Mouse (Mus musculus) embryonic facial prominence, embryonic 11.5 days (tissue): Measurements from ENCODE around the gene Gabarapl2. TPM values are rescaled to one million over a fixed set of nuclear protein-coding genes. Genes with fewer than 3 reads are reported as not detected.

Experiments
- ATAC-seq: fragments of 200-750 bp; cut with Nextera tagmentation; replicated peaks from 2 replicates; pipeline ENCODE4 v1.8.0; 2017; ENCODE audit warnings: low read depth; ENCODE audit not compliant: insufficient number of reproducible peaks, low FRiP score, low TSS enrichment
- DNase-seq: peaks from one replicate; pipeline ENCODE4 v3.0.0-alpha.2; 2015; ENCODE audit warnings: low spot score
- H3K27ac ChIP-seq: fragments of 300-500 bp; sonication (generic); replicated peaks from 2 replicates; pipeline ENCODE4 v1.5.1; 2014; ENCODE audit warnings: mild to moderate bottlenecking, low read depth, low read length, control low read depth
- H3K27me3 ChIP-seq: fragments of 300-500 bp; sonication (generic); 2 replicates; pipeline ENCODE4 v1.6.1; 2014; ENCODE audit warnings: mild to moderate bottlenecking, low read length, moderate library complexity, mixed read lengths; ENCODE audit not compliant: control insufficient read depth, insufficient read depth
- H3K36me3 ChIP-seq: fragments of 300-500 bp; sonication (generic); replicated peaks from 2 replicates; pipeline ENCODE4 v1.6.1; 2014; ENCODE audit warnings: low read depth, mild to moderate bottlenecking, low read length, moderate library complexity, mixed read lengths; ENCODE audit not compliant: control insufficient read depth, insufficient read depth
- H3K4me1 ChIP-seq: fragments of 300-500 bp; sonication (generic); 2 replicates; pipeline ENCODE4 v1.6.1; 2014; ENCODE audit warnings: low read length, mixed read lengths; ENCODE audit not compliant: control insufficient read depth, insufficient read depth
- H3K4me2 ChIP-seq: fragments of 300-500 bp; sonication (generic); 2 replicates; pipeline ENCODE4 v1.6.1; 2014; ENCODE audit warnings: low read depth, mild to moderate bottlenecking, control low read depth, low read length, moderate library complexity
- H3K4me3 ChIP-seq: fragments of 300-500 bp; sonication (generic); 2 replicates; pipeline ENCODE4 v1.5.1; 2014; ENCODE audit warnings: low read depth, low read length, control low read depth
- H3K9ac ChIP-seq: fragments of 300-500 bp; sonication (generic); replicated peaks from 2 replicates; pipeline ENCODE4 v1.6.1; 2014; ENCODE audit warnings: mild to moderate bottlenecking, control low read depth, low read length
- H3K9me3 ChIP-seq: fragments of 300-500 bp; sonication (generic); replicated peaks from 2 replicates; pipeline ENCODE4 v1.6.1; 2016; ENCODE audit warnings: mild to moderate bottlenecking, low read length, inconsistent platforms, mixed read lengths; ENCODE audit not compliant: control insufficient read depth
- WGBS: fragments of 180-500 bp; shearing (Covaris S2); extraction: QIAGEN DNeasy Blood & Tissue Kit; methylation state at CpG from one replicate; pipeline ENCODE4 v1.1.7; 2014; 5-methylcytosine and 5-hydroxymethylcytosine counted together
- polyA plus RNA-seq: library from polyadenylated mRNA; unstranded; fragments of >200 nt; fragmentation: Nextera tagmentation; extraction: Ambion mirVana; gene quantifications from 2 replicates; pipeline ENCODE4 v1.2.1, GENCODE M21; 2014

The Gabarapl2 gene
- polyA plus RNA-seq, 1 experiment from 2014 or later: 222 TPM

GRCm38 (mm10) chr8:111954844-111955594 lies 14.5 kb downstream of the Gabarapl2 start:
- DNase-seq: no peak
- Histone ChIP-seq H3K9me3 (no peaks in the 10 kb centered on the region), H3K4me2 (no peak overlapping the region), H3K9ac (no peak overlapping the region), H3K27me3 (no peaks in the 10 kb centered on the region), H3K4me3 (no peak overlapping the region), H3K27ac (no peak overlapping the region), H3K36me3 (no peaks in the 10 kb centered on the region; the same call in 1 of the 2 replicates), H3K4me1 (no peaks in the 10 kb centered on the region)
- 89% methylated on average over 4 of the region's 4 CpGs for WGBS
- no peak for ATAC-seq

GRCm38 (mm10) chr8:111955879-111956278 lies 15.4 kb downstream of the Gabarapl2 start:
- ATAC-seq (no peak), DNase-seq (no peak)
- Histone ChIP-seq H3K4me2 (no peak overlapping the region), H3K4me1 (no peaks in the 10 kb centered on the region), H3K27me3 (no peaks in the 10 kb centered on the region), H3K27ac (no peak overlapping the region), H3K9me3 (no peaks in the 10 kb centered on the region), H3K9ac (no peak overlapping the region), H3K4me3 (no peak overlapping the region), H3K36me3 (no peaks in the 10 kb centered on the region; the same call in 1 of the 2 replicates)
- WGBS: 89% methylated on average over 5 of the region's 5 CpGs

GRCm38 (mm10) chr8:111957231-111957630 lies 16.7 kb downstream of the Gabarapl2 start:
- Histone ChIP-seq H3K9me3 (no peaks in the 10 kb centered on the region), H3K4me3 (no peak overlapping the region), H3K9ac (no peak overlapping the region), H3K4me1 (no peaks in the 10 kb centered on the region), H3K27ac (no peak overlapping the region), H3K36me3 (no peaks in the 10 kb centered on the region; the same call in 1 of the 2 replicates), H3K4me2 (no peak overlapping the region), H3K27me3 (no peaks in the 10 kb centered on the region)
- WGBS: 89% methylated on average over 2 of the region's 2 CpGs
- no peak for ATAC-seq
- DNase-seq: no peak

- Histone ChIP-seq H3K27me3 (no peaks in the 10 kb centered on the region), H3K27ac (no peak overlapping the region), H3K4me1 (no peaks in the 10 kb centered on the region), H3K9ac (no peak overlapping the region), H3K9me3 (no peaks in the 10 kb centered on the region), H3K36me3 (no peaks in the 10 kb centered on the region; the same call in 1 of the 2 replicates), H3K4me3 (no peak overlapping the region), H3K4me2 (no peak overlapping the region)
- 72% methylated on average over 15 of the region's 15 CpGs for WGBS
- ATAC-seq: no peak
- no peak for DNase-seq
Observed at GRCm38 (mm10) chr8:111960591-111961321, 20.3 kb downstream of the Gabarapl2 start.

GRCm38 (mm10) chr8:111961330-111961729 lies 20.8 kb downstream of the Gabarapl2 start:
- Histone ChIP-seq H3K36me3 (no peaks in the 10 kb centered on the region; the same call in 1 of the 2 replicates), H3K27me3 (no peaks in the 10 kb centered on the region), H3K4me3 (no peak overlapping the region), H3K9me3 (no peaks in the 10 kb centered on the region), H3K4me1 (no peaks in the 10 kb centered on the region), H3K9ac (no peak overlapping the region), H3K4me2 (no peak overlapping the region), H3K27ac (no peak overlapping the region)
- ATAC-seq: no peak
- 71% methylated on average over 3 of the region's 3 CpGs for WGBS
- no peak for DNase-seq

- Histone ChIP-seq H3K27ac (no peak overlapping the region), H3K9ac (no peak overlapping the region), H3K4me2 (no peak overlapping the region), H3K9me3 (no peaks in the 10 kb centered on the region), H3K4me1 (no peaks in the 10 kb centered on the region), H3K36me3 (no peaks in the 10 kb centered on the region), H3K4me3 (no peak overlapping the region), H3K27me3 (no peaks in the 10 kb centered on the region)
- 74% methylated on average over 1 of the region's 1 CpGs for WGBS
- DNase-seq (no peak), ATAC-seq (no peak)
Observed at GRCm38 (mm10) chr8:111962589-111962988, 22.1 kb downstream of the Gabarapl2 start.

DNA sequence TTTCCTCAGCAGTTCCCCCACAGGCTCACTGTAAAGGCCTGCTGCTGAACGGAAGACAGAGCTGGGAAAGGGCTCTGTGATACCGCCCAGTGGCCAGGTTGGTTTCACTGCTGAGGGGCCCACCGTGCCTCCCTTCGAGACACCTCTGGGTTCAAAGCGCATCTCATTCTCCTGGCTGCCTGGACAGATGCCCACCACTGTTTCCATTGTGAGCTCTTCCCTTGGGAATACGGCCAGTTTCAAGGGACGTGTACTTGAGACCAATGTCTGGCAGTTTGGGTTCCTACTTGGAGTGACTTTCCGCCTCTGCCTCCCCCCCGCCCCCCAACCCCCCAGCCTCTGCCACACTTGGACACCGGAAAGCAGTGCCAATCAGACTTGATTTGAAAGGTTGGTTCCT lies 22.6 kb downstream of the Gabarapl2 start:
- Histone ChIP-seq H3K27ac (no peak overlapping the region), H3K36me3 (no peaks in the 10 kb centered on the region), H3K27me3 (no peaks in the 10 kb centered on the region), H3K9ac (no peak overlapping the region), H3K4me2 (no peak overlapping the region), H3K4me3 (no peak overlapping the region), H3K4me1 (no peaks in the 10 kb centered on the region), H3K9me3 (no peaks in the 10 kb centered on the region)
- ATAC-seq (no peak), DNase-seq (no peak)
- 70% methylated on average over 10 of the region's 10 CpGs for WGBS

DNA sequence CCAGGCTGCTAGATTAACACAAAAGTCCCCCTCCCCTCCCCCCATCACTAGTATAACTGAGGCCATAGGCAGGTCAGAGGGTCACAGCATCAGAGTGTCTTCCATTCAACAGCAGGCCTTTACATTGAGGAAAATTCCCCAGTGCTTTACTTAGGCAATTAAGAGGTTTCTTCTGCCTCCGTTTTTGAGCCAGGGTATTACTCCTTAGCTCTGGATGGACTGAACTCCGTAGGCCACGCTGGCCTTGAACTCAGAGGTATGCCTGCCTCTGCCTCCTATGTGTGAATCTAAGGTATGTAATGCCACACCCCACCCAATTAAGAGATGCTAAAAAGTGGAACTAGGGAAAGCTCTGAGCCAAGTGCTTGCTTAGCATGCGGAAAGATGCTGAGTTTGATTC lies 23.0 kb downstream of the Gabarapl2 start:
- WGBS: 73% methylated on average over 4 of the region's 4 CpGs
- no peak overlapping the region for H3K9ac ChIP-seq
- H3K27me3 ChIP-seq: no peaks in the 10 kb centered on the region
- H3K4me1 ChIP-seq: no peaks in the 10 kb centered on the region
- H3K36me3 ChIP-seq: no peaks in the 10 kb centered on the region
- H3K4me3 ChIP-seq: no peak overlapping the region
- no peaks in the 10 kb centered on the region for H3K9me3 ChIP-seq
- no peak overlapping the region for H3K27ac ChIP-seq
- DNase-seq: no peak
- H3K4me2 ChIP-seq: no peak overlapping the region
- ATAC-seq: no peak
